Mouse (Mus musculus): ENCODE measurements around the gene Ptpra.
A peak's percentile ranks its signal among the peaks of the same experiment; 100 is the strongest.
"Not testable (repeated sequence)": the region's sequence is repeated elsewhere in the genome, so short reads cannot be mapped to it uniquely, and the experiment has no call there.

Gene Ptpra

DNA sequence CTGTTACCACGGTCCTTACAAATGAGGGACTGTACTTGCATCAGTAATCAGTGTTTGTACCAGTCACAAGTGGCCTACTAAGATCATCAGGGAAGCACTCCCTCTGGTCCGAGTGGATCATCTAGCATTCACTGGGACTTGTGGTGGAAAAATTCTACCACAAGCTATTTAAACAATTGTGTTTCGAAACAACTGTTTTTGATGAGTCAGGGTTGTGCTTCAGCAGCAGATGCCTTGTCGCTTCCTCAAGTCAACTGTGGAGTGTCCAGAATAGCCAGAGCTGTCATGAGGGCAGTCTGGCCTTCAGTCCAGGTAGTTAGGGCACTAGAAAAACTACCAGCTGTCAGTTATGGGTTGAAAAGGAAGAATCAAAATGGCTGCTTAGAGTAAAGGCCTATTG lies 38.5 kb downstream of the Ptpra start:
- DNase-seq (ENCODE audit: low spot score) = no peak

DNA sequence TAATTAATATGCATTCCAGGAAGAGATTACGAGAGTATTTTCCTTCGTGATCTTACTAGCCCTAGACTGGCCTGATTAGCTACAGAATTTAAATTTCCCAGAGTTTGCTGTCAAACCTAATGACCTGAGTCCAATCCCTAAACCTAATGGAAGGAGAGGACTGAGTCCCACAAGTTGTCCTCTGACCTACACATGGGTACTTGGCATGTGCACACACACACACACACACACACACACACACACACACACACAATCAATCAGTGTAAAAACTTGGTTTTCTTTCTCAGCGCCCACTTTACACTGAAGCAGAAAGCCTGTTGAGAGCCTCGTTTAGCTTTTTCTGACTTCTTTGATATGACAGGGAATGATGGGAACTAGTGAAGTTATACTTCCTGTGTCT lies 41.1 kb downstream of the Ptpra start:
- DNase-seq (ENCODE audit: low spot score) = no peak

DNA sequence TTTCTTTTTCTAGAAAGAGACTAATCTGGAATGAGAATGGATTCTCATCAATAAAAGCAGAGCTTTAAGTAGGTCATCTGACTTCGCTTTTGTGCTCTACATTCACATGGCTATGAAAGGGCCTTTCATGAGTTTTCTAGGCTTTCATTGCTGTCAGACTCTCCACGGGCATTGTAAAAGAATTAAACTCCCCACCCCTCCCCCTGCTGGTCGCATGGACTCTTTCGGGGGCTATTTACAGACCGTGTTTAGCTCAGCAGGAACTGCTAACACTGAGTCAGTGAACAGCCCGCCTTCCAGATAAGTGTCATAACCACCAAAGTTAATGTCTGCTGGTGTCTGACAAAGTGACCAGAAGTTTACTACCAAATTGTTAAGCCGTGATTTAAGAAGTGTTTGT lies 41.5 kb downstream of the Ptpra start:
- no peak for DNase-seq (ENCODE audit: low spot score)

DNA sequence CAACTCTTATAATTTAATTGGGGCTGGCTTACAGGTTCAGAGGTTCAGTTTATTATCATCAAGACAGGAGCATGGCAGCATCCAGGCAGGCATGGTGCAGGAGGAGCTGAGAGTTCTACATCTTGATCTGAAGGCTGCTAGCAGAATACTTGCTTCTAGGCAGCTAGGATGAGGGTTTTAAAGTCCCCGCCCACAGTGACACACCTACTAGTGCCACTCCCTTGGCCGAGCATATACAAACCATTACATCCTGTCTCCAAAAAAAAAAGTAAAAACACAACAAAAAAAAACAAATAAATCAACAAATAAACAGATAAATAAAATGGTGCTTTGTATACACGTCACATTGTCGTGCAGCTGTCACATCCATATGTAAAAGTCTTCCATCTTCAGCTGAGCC lies 45.0 kb downstream of the Ptpra start:
- not testable (repeated sequence) for DNase-seq (ENCODE audit: low spot score)

DNA sequence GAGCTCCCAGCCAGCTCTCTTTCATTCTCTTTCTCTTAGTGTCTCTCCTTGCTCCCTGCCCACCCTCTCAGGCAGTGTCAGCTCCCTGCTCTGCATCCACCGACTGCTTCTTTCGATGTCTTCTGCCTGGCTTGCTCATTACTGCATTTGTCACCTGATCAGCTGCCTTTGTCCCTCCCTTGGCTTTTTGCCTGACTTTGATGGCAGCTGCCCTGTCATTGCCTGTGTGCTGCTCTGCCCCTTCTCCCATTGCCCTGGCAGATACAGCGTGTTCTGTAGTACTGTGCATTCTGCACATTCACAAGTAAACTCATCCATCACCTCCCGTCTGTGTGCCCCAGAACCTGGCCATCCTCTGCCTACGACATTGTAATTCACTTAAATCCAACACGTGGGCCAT lies 46.0 kb downstream of the Ptpra start:
- DNase-seq (ENCODE audit: low spot score) = no peak

DNA sequence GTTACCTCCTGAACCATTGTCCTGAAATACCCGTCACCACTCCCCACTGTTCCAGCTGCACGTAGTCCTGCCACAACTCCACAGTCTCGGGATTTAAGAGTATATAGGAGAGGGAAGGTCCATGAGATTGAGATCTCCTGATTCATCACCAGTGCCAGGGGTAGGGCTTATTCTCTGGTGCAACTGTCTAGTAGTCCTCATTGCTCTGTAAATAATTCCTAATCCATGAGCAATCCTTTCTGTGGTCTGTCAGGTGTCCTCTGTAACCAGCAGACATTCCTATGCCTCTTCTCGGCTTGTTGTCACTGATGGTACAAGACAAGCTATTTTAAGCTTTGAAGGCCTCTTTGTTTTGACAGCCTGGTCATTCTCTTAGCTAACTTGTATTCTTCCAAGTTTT lies 46.9 kb downstream of the Ptpra start:
- DNase-seq (ENCODE audit: low spot score) = no peak

DNA sequence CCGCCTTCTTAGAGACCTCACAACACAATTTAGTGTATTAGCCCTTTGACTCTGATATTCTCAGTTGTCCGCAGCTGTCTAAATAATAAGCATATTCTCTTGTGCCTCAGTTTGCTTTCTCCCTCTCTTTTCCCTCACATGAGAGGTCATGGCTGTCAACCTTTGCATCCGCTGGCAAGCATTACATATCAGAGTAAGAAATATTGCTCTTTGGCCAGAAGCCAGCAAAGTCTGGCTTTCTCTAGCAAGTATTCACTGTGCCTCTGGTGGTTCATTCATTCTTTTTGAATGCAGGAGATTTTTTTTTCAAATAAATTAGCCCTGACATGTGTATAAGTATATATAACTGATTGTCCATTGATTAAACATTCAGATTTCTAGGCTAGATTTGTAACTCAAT lies 49.5 kb downstream of the Ptpra start:
- no peak for DNase-seq (ENCODE audit: low spot score)

DNA sequence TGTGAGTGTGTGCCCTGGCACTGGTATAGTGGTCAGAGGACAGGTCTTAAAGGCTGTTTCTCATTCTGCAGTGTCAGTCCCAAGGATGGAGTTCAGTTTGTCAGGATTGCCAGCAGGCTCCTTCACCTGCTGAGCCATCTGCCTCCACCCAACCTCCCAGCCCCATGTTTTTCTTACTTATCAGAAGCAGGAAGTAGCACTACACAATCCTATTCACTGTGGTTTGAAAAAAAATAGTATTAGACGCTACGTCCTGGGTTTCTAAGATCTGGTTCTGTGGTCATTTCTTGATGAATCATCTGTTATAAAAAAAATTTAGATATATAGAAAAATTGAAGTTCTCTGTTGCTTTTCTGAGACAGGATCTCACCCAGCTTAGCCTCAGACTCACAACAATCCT lies 51.5 kb downstream of the Ptpra start:
- DNase-seq (ENCODE audit: low spot score) = no peak

DNA sequence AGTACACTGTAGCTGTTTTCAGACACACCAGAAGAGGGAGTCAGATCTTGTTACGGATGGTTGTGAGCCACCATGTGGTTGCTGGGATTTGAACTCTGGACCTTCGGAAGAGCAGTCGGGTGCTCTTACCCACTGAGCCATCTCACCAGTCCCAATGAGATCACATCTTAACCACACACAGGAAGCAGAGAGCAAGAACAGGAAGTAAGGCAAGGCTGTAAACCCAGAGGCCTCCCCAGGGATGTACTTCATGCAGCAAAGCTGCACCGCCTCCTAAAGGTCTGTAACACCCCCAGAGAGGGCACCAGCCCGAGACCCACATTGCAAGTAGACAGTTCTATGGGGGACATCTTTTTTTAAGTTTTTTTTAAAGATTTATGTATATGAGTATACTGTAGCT lies 61.5 kb downstream of the Ptpra start:
- DNase-seq (ENCODE audit: low spot score) = not testable (repeated sequence)

DNA sequence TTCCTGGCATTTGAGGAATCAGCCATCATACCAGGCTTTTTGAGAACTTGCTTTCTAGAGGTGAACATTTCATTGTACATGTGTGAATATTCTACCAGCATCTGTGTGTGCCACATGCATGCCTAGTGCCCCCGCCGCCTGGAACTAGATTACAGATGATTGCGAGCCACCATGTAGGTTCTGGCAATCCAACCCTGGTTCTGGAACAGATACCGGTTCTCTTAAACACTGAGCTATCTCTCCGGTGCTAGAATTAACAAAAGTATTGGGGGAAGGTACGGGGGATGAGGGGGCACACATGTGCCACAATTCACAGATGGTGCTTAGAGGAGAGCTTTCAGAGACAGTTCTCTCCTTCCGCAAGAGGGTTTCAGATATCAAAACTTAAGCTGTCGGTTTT lies 63.8 kb downstream of the Ptpra start:
- no peak for DNase-seq (ENCODE audit: low spot score)

DNA sequence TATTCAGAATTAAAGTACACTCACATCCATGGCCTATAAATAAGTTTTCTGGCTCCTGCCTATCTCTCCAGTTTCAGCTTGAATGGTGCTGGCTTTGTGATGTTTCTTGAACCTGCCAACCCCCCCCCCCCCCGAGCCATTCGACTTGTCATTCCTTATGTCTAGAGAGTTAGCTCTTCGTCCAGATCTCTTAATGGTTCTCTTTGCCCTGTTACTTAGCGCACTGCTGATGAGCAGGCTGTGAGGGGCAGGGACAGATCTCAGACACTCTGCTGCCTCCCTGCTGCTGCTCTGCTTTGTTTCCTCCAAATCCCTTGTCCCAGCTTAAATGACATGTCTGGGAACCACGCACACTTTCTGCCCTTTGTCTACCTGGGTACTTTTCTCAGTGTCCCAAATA lies 65.7 kb downstream of the Ptpra start:
- no peak for DNase-seq (ENCODE audit: low spot score)

DNA sequence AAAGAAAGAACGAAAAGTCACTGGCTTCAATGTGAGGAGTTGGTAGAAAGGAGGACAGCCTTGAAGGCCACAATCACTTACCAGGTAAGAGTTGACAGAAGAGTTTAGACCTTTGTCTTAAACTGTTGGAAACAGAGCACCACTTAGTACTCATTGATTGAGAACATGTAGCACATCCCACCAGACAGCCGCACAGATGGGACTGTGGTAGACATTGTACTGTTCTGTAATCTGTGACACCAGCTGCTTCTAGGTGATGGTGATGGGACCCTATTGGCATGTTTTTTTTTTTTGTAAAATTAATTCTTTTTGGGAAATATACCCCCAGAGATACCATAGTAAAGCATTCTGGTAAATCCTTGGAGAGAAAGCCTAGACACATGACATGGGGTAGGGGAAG lies 71.8 kb downstream of the Ptpra start:
- no peak for DNase-seq (ENCODE audit: low spot score)

DNA sequence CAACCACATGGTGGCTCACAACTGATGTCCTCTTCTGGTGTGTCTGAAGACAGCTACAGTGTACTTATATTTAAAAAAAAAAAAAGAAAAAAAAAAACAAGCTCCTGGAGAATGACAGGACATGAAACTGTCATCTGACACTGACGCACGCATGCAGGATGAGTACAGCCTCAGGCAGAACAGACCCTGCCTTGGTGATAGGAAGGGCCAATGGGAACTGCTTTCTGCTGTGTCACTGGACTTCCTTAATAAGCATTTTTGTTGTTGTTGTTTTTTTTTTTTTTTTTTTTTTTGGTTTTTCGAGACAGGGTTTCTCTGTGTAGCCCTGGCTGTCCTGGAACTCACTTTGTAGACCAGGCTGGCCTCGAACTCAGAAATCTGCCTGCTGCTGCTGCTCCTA lies 75.4 kb downstream of the Ptpra start:
- not testable (repeated sequence) for DNase-seq (ENCODE audit: low spot score)

DNA sequence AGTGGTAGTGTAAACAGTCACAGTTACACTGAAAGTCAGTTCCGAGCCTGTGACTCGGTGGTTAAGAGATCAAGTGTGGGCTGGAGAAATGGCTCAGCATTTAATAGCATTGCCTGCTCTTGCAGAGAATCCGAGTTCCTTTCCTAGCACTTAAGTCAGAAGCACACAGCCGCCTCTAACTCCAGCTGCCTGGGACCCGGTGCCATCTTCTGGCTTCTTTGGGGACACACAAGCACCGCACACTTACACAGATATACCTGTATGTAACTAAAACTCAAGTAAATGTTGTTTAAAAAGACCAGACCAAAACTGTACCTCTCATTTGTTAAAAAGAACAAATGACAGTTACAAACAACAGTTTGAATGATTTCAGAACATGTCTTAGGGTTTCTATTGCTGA lies 78.4 kb downstream of the Ptpra start:
- no peak for DNase-seq (ENCODE audit: low spot score)

DNA sequence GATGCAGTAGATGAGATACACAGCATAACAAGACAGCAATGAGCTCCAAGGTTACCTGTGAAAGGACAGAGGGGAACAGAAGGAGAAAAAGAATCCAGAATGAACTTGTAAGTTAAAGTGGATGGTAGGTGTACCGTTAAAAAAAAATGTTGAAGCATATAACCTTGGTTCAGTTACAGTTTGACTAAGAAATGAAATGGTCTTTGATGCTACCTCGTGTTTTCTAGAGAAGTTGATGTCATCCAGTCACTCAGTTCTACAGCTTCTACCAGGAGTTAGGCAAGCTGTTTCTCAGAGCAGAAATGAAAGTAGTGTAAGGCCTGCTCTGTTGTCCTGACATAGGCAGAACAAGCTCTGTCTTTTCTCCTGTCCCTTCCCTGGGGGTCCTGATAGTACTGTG lies 79.2 kb downstream of the Ptpra start:
- no peak for DNase-seq (ENCODE audit: low spot score)

DNA sequence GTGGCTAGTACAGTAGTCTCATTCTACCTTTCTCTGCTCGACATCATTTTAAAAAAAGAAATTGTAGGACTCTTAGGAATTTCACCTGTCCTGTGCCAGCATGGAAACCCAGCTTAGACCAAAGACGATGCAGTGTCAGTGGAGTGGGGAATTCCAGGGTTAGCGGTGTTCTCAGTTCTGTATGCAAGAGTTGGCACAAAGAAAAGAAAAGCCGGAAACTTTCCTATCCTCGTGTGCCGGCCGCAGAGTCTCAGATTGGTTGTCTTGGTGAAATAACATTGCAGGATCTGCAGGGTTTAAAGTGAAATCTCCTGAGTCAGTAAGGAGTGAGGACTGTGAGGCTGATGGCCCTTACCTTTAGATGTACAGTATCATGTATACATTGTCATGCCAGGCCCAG lies 79.8 kb downstream of the Ptpra start:
- DNase-seq (ENCODE audit: low spot score) = no peak

DNA sequence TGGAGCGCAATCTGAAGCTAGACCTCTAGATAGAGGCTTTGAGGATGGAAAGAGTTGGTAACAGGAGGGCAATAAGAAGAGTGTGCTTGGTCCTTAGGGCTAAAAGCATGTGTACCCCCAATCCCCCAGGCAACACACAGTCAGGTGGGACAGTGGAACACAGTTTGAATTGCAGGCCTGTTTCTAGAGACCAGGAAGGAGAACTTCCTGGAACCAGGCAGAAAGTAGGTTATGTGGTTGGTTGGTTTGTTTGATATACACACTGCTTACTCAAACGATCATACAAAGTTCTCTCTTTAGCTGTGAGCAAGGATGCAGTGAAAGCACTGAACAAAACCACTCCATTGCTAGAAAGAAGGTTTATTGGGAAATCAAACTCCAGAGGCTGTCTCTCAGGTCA lies 82.1 kb downstream of the Ptpra start:
- no peak for DNase-seq (ENCODE audit: low spot score)

DNA sequence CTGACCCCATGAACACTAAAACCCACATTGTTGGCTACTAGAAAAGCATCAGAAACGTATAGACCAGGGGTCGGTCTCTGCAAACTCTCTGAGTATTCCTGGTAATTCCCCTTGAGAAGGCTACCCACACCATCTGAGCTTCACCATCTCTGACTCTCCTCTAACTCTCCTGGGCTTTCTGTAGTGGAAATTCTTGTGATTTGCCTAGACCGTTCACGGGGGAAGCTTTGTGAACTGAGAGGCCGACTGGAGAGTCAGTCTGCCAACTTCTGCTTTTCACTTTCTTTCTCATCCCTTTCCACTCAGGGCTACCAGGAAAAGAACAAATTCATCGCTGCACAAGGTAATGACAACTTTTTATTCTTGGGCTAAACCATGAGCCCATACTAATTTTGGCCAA lies 84.9 kb downstream of the Ptpra start:
- DNase-seq (ENCODE audit: low spot score) = no peak

DNA sequence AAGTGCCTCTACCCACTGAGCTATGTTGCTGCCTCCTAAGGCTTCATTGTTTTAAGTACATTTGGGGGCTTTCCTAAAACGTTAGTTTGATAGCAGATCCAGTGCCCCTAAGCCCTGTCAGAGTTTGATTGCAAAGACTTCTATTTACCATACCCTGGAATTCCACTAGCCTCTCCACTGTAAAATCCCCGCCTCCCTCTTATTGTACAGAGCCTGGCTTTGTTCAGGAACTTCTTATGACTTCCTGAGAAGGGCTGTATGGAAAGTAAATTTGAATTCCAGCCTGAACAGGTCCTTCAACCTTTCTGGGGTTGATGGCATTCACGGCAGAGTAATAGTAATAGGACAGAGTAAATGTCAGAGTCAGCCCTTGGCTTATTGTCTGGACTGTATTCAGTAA lies 86.8 kb downstream of the Ptpra start:
- DNase-seq (ENCODE audit: low spot score) = no peak

DNA sequence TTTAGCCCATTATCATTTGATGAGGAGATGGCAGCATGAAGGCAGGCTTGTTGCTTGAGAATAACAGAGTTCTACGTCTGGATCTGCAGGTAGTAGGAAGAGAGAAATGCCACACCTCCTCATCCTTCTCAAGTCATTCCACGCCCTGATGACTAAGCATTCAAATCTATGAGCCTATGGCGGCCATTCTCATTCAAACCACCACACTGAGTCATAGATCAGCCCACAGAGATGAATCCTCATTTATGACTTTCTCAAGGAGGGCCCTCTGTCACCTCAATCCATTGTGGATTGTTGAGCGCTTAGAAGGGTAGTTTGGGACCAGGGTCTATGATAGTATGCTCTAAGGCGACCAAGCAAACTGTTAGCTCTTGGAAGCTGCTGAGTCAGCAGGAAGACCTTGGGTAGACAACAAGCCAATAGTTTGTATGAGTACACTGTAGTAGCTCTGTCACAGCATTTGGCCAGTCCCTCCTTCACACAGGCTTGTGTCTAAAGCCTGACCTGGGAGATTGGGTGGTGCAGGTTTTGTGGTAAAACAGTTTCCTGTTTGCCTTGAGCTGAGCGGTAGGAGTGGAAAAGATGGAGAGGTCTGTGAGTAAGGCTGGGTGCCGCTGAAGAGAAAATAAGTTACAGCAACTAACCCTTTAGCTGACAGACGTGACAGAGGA lies 88.9 kb downstream of the Ptpra start:
- peak; percentile 16 for DNase-seq (ENCODE audit: low spot score)

DNA sequence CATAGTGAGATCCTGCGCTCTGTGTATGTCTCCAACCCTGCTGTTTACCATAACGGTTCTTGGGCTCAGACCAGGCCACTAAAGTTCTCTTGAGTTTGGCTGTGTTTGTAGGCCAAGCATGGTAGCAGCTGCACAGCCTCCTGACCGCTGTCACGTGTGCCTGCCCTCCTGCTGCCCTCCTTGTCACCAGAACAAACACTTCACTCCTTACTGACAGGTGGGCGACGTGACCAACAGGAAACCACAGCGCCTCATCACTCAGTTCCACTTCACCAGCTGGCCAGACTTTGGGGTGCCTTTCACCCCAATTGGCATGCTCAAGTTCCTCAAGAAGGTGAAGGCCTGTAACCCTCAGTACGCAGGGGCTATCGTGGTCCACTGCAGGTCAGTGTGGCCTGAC lies 90.2 kb downstream of the Ptpra start:
- DNase-seq (ENCODE audit: low spot score) = peak; percentile 6

DNA sequence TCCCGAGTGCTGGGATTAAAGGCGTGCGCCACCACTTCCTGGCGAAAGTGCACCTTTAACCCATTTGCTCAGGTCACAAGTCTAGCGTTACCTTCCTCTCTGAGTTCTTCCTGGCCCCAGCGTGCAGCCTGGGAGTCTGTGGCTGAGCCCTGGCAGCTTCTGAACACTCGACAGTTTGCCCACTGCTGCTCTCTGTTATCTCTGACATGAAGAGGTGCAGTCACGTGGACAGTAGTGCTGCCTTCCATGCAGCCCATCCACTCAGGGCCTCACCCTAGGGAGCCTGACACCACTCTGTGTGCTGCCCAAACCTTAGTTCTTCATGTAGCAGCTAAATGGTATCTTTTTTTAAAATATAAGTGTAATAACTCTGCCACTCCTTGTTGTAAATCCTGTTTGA lies 96.9 kb downstream of the Ptpra start:
- no peak for DNase-seq (ENCODE audit: low spot score)

DNA sequence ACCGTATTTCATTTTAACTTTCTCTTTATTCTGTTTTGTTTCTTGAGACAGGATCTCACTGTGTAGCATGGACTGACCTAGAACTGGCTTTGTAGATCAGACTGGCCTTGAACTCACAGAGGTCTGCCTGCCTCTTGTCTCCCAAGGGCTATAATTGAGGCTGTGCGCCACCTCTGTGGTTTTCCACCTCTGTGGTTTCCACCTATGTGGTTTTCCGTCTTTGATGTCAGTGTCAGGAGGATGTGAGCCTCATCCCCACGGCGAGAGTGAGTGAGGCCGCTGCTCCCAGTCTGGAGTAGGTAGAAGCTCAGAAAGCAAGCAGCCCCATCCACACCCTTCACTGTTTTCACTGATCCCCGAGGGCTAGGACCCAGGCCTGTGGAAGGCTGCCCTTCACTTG lies 104.8 kb downstream of the Ptpra start:
- peak; percentile 13 for DNase-seq (ENCODE audit: low spot score)

DNA sequence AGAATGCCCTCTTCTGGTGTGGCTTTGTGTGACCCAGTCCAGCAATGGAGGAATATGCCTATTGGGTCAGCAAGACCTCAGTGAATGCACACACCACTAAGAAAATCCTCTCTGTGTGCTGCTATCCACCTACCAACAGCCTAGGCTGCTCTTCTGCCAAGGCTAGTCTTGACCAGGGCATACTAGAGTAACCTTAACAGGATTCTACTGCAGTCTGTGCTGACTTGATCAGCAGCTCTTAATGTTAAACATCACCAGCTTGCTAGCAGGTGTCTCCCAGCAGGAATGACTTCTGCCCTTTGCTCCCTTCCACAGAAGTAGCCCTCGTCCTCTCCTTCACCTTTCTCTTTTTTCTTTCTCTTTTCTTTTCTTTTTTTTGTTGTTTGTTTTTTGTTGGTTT lies 106.2 kb downstream of the Ptpra start:
- DNase-seq (ENCODE audit: low spot score) = no peak

DNA sequence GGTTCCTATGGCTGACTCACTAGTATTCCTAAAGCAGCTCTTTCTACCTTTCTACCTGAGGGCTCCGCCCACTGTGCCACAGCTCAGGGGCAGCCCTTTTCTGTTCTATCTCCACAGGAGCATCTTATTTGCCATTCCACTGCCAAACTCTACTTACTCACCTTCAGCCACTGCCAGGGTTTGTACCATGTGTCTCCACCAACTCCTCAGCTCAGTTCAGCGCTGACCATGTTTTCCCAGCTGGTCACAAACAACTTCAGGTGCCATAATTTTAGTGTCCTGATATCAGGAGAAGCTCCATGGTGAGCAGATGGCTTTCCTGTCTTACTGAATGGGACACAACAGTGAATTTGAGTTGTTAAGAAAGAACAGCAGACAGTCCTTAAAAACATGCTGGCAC lies 107.4 kb downstream of the Ptpra start:
- DNase-seq (ENCODE audit: low spot score) = no peak
